Mouse (Mus musculus): ENCODE results near the gene Fthl17c. TPM values are rescaled to one million over a fixed set of nuclear protein-coding genes. Genes with fewer than 3 reads are reported as not detected.

The Fthl17c gene
- not detected in 2 replicates for polyA plus RNA-seq (2021; fragmentation: Nextera tagmentation)
- long read RNA-seq, experiment 1 = 0 reads
- long read RNA-seq, experiment 2 = 0 reads

DNA sequence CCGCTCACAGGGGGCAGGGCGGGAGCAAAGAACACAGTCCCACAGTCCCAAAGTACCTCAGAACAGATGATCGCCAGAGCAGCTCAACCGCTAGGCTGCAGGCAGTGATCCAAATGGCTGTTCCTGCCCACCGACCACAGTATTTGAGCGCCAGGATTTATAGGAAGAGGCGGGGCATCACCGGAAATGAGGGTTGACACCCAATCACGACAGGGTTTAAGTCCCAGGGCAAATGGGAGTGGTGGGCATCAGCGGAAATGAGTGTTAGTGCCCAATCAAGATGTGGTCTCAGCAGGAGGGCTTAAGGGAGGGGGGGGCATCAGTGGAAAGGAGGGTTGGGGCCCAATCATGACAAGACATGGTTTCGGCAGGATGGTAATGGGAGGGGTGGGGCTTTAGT is at the start of gene Fthl17c:
Gene Fthl17c, minus strand, starts transcription at position 101 of the 400 bp plus-strand sequence.

DNA sequence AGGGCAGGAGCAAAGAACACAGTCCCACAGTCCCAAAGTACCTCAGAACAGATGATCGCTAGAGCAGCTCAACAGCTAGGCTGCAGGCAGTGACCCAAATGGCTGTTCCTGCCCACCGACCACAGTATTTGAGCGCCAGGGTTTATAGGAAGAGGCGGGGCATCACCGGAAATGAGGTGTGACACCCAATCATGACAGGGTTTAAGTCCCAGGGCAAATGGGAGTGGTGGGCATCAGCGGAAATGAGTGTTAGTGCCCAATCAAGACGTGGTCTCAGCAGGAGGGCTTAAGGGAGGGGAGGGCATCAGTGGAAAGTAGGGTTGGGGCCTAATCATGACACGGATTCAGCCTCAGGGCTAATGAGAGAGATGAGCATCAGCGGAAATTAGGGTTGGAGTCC is 10.3 kb upstream of the Fthl17c start, which contains the start of gene Fthl17d:
Gene Fthl17d, minus strand, starts transcription at position 101 of the 400 bp plus-strand sequence.

DNA sequence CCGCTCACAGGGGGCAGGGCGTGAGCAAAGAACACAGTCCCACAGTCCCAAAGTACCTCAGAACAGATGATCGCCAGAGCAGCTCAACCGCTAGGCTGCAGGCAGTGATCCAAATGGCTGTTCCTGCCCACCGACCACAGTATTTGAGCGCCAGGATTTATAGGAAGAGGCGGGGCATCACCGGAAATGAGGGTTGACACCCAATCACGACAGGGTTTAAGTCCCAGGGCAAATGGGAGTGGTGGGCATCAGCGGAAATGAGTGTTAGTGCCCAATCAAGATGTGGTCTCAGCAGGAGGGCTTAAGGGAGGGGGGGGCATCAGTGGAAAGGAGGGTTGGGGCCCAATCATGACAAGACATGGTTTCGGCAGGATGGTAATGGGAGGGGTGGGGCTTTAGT is 13.5 kb downstream of the Fthl17c start, which contains the start of gene Fthl17b:
Gene Fthl17b, minus strand, starts transcription at position 101 of the 400 bp plus-strand sequence.

Other genes starting within 250 kb of the Fthl17c start
- not detected in 2 replicates for gene Ssx9, start 228.1 kb downstream of the Fthl17c start, polyA plus RNA-seq (2021; fragmentation: Nextera tagmentation)
- not detected in 2 replicates for gene Ssxb5, start 172.9 kb downstream of the Fthl17c start, polyA plus RNA-seq (2021; fragmentation: Nextera tagmentation)
- not detected in 2 replicates for gene Gm6592, start 132.6 kb downstream of the Fthl17c start, polyA plus RNA-seq (2021; fragmentation: Nextera tagmentation)
- not detected in 2 replicates for gene Gm5751, start 102.3 kb downstream of the Fthl17c start, polyA plus RNA-seq (2021; fragmentation: Nextera tagmentation)
- gene B630019K06Rik, start 84.2 kb downstream of the Fthl17c start, polyA plus RNA-seq (2021; fragmentation: Nextera tagmentation) = 5.2 and 6.2 TPM in 2 replicates
- not detected in 2 replicates for gene Fthl17b, start 13.6 kb downstream of the Fthl17c start, polyA plus RNA-seq (2021; fragmentation: Nextera tagmentation)
- gene Fthl17d, start 10.2 kb upstream of the Fthl17c start, polyA plus RNA-seq (2021; fragmentation: Nextera tagmentation) = not detected in 2 replicates
- not detected in 2 replicates for gene Fthl17e, start 56.9 kb upstream of the Fthl17c start, polyA plus RNA-seq (2021; fragmentation: Nextera tagmentation)
- not detected in 2 replicates for gene Fthl17f, start 86.5 kb upstream of the Fthl17c start, polyA plus RNA-seq (2021; fragmentation: Nextera tagmentation)
- gene 4930402K13Rik, start 128.0 kb upstream of the Fthl17c start, polyA plus RNA-seq (2021; fragmentation: Nextera tagmentation) = not detected in 2 replicates
- gene Lancl3, start 223.3 kb upstream of the Fthl17c start, polyA plus RNA-seq (2021; fragmentation: Nextera tagmentation) = 1.8 and 1.9 TPM in 2 replicates

Data from layer of hippocampus, adult 6 months (tissue).